Mouse (Mus musculus) stomach, postnatal 0 days (tissue): ENCODE measurements at regions not wholly inside any gene's neighbourhood (a gene's known extent, or its start where the extent isn't known, plus 50 kb on each side); places are given as distances from the start of the nearest gene placed in this dataset.

Experiments used
- CTCF ChIP-seq: IDR thresholded peaks from 2 replicates; pipeline ENCODE4 v1.5.1; 2016; ENCODE audit warnings: antibody characterized with exemption, low read depth, mild to moderate bottlenecking, moderate library complexity
- EP300 ChIP-seq: optimal IDR thresholded peaks from 2 replicates; pipeline ENCODE3; 2016; ENCODE audit warnings: antibody characterized with exemption

GRCm38 (mm10) chr5:18434245-18434644, 74.1 kb upstream of the Gnai1 start:
- TF ChIP-seq CTCF (no peak), EP300 (no peak)
